8 mouse cellular contexts compared by ENCODE assay signal in the genomic region with DNA sequence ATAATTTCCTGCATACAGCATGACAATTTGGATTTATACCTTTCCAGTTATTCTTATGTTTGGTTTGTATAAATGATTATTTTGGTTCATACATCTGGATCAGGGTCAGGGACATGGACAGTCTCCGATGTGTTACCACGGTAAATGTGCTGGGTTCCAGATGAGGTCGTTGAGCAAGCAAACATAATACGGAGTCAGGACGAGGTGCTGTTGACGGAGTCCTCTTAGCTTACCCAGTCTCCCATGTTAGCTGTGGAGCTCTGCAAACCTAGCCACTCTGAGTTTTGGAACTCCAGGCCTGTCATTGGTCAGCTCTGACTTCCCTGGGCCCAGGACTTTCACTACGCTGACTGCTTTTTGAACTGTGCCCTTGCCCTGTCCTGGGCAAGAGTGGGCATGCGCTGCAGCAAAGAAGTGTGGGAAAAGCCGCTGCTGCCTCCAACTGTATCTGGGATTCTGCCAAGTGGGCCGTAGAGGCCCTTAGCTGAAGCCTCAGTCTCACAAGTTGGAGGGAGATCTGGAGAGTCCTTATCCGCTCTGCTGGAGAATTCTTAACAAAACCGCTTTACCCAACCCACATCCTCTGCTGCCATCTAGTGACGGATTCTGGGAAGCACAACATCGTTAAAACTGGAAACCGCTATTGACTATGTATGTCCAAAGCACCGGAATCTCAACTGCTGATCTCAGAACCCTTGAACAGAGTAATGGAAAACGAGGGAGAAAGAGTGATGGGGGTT.
DNase-seq lines count a peak whose midpoint lies in the region; ATAC-seq lines count a peak whose summit lies in the region.

No protein-coding gene starts in this region.

- peak; percentile 62 for DNase-seq in adrenal gland, adult 18-20 months (ENCODE audit: low spot score in 2 of 2)
- DNase-seq in cerebellum, postnatal 4 days (ENCODE audit: low spot score in 2 of 2): peak; percentile 60 to 83
- DNase-seq in gastrocnemius, postnatal 10 days: peak; percentile 41
- peak; percentile 26 for DNase-seq in induced T-regulatory cell, adult 2 months (ENCODE audit: low read depth)
- DNase-seq in left cerebral cortex, adult 18-20 months (ENCODE audit: low spot score in 2 of 2): peak; percentile 71 to 78
- peak; percentile 31 to 39 for DNase-seq in right cerebral cortex, postnatal 36 days (ENCODE audit: low spot score in 2 of 2)

- peak; percentile 64 for ATAC-seq in megakaryocyte, adult 5-6 weeks (ENCODE audit: poor library complexity, severe bottlenecking)
- ATAC-seq in erythroblast, adult 5-6 weeks (replicated peaks; ENCODE audit: low FRiP score, poor library complexity, severe bottlenecking): no peak
